Mouse (Mus musculus): ENCODE measurements around the gene Rbm46. TPM values are rescaled to one million over a fixed set of nuclear protein-coding genes. Genes with fewer than 3 reads are reported as not detected.

Rbm46 gene
- polyA plus RNA-seq (2016; fragmentation: Nextera tagmentation; extraction: Ambion mirVana): 6.0 and 6.4 TPM in 2 replicates

DNA sequence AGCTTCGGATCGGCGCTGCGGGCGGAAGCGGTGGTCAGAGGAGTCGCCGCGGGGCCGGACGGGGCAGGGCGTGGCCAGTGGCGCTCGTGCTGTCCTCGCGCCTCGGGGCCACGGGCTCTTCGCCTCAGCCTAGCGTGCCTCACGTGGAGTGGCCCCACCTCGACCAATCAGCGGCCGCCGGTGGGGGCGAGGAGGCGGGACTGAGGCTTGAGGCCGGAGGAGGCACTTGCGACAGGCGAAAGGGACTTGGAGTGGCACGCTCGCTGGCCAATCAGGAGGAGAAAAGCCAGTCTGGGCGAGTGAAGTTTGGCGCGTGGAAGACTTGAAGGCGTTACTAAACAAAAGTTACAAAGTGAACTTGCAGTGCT lies at the start of gene Rbm46:
TSS of gene Rbm46 (minus strand) at position 112 of the 368 bp plus-strand sequence.
- Histone ChIP-seq H3K4me2 (replicated peaks) (peak within 1 kb of the TSS; percentile 57), H3K27ac (no peak within 1 kb of the TSS), H3K9me3 (no peaks in the 10 kb centered on the region), H3K36me3 (no peaks in the 10 kb centered on the region), H3K4me1 (no peaks in the 10 kb centered on the region), H3K4me3 (peak within 1 kb of the TSS; percentile 43), H3K27me3 (peaks cover 18% of the 10 kb centered on the region), H3K9ac (peak within 1 kb of the TSS; percentile 24; the same call in 1 of the 2 replicates)
- WGBS: 18% methylated on average over 36 of the region's 36 CpGs
- peak; percentile 92 for ATAC-seq (ENCODE audit: insufficient number of reproducible peaks, insufficient read depth, low FRiP score, low TSS enrichment)

DNA sequence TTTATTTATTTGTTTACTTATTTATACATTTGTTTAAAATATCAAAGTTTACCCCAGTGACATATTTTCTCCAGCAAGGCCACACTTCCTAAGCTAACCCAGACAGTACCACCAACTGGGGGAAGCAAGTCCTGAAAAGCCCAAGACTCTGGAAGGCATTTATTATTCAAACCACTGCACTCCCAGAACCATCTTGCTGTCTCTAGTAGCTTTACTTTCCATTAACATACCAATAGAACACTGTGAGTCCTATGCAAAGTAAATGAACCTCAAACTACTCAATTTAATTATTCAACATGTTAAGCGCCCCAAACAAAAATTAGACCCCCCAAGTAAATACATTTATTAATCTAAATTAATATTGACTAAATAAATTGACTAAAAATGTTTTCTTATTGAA lies 39.3 kb upstream of the Rbm46 start:
- 24% methylated on average over 1 of the region's 1 CpGs for WGBS
- H3K9me3 ChIP-seq: no peaks in the 10 kb centered on the region
- H3K9ac ChIP-seq: no peak overlapping the region
- no peak overlapping the region for H3K4me2 ChIP-seq (replicated peaks)
- H3K36me3 ChIP-seq: no peaks in the 10 kb centered on the region
- H3K4me3 ChIP-seq: no peak overlapping the region
- H3K4me1 ChIP-seq: no peaks in the 10 kb centered on the region
- no peak for ATAC-seq (ENCODE audit: insufficient number of reproducible peaks, insufficient read depth, low FRiP score, low TSS enrichment)
- no peaks in the 10 kb centered on the region for H3K27me3 ChIP-seq
- no peak overlapping the region for H3K27ac ChIP-seq

DNA sequence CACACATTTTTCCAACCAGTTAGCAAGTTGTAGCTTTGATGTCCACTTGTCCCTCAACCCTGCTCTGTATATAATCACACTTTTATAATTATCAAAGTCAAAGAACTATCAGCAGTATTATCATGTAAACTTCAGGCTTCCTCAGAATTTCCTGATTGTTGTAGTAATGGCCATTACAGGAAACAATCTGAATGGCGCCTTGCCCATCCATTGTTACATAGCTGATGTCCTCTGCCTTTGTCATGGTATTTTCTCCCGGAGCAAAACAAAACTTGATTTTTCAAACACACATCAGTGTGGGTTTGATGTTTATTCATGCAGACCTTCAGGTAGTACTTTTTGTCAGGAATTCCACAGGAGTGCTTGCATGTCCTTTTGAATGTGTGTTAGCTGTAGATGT lies 32.4 kb upstream of the Rbm46 start:
- H3K4me3 ChIP-seq: no peak overlapping the region
- H3K4me1 ChIP-seq: peaks cover 5% of the 10 kb centered on the region; the same call in 1 of the 2 replicates
- no peak for ATAC-seq (ENCODE audit: insufficient number of reproducible peaks, insufficient read depth, low FRiP score, low TSS enrichment)
- WGBS: 87% methylated on average over 2 of the region's 2 CpGs
- H3K4me2 ChIP-seq (replicated peaks): no peak overlapping the region
- no peak overlapping the region for H3K27ac ChIP-seq
- no peak overlapping the region for H3K9ac ChIP-seq
- H3K36me3 ChIP-seq: no peaks in the 10 kb centered on the region
- H3K9me3 ChIP-seq: peaks cover 3% of the 10 kb centered on the region; the same call in 1 of the 2 replicates
- H3K27me3 ChIP-seq: peaks cover 23% of the 10 kb centered on the region

DNA sequence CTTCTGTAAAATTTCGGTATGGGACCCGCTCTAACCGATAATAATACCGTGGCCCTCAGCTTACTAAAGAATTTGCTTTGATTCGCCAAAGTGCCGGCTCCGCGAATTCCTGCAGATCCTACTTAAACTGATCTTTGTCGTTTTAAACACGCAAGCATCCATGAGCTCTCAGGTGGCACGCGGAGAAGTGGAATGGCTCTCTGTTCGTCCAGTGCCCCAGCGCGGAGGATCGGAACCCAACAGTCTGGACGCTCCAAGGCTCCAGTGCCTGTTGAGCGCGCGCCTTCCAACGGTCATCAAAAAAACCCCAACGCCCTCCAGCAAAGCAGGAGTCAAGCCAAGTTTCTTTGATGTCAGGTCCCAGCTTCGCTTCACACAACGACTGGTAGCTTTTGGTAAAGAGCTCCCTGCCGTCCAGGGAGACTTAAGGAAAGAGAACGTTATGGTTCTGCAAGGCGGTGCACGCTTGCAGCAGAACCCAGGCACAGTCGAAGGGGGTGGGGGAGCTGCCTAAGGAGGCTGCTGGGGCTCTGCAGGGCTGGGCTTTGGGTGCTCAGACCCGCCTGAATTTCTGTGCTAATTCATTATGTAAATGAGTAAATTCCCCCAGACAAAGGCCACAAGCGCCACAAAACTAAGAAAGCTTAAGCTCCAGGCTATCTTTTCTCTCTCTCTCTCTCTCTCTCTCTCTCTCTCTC lies 28.1 kb upstream of the Rbm46 start:
- H3K4me2 ChIP-seq (replicated peaks): peak overlapping the region; percentile 75
- no peaks in the 10 kb centered on the region for H3K36me3 ChIP-seq
- peaks cover 3% of the 10 kb centered on the region; the same call in 1 of the 2 replicates for H3K9me3 ChIP-seq
- no peak for ATAC-seq (ENCODE audit: insufficient number of reproducible peaks, insufficient read depth, low FRiP score, low TSS enrichment)
- WGBS: under 1% methylated on average over 31 of the region's 31 CpGs
- no peak overlapping the region for H3K27ac ChIP-seq
- H3K9ac ChIP-seq: no peak overlapping the region
- peak overlapping the region; percentile 43 for H3K4me3 ChIP-seq
- H3K27me3 ChIP-seq: peaks cover 34% of the 10 kb centered on the region
- peaks cover 7% of the 10 kb centered on the region; the same call in 1 of the 2 replicates for H3K4me1 ChIP-seq

DNA sequence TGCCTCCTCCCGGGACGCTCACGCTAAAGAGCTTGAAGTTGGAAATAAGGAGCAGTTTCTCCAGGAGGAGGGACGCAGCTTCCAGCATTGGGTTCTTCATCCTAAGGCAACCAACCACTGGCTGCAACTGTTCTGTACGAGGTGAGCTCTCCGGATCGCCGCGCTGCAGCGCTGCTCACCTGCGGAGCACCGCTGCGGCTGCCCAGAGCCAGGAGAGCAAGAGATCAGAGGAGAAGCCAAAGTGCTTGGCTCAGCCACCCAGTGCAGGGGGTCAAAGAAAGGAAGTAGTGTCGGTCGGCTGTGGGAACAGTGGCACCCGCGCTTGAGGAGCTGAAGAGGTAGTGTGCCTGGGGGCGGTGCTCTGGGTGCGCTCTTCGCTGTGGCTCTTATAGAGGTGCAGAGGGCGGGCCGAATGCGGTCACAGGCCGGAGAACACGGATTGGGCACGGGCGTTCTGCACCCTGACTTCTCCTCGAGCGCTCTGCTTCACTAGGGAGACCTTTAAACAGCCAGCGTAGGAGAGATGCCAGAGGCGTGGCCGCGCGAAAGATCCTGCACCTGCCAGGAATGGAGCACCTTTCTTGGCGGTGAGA lies 27.4 kb upstream of the Rbm46 start, which contains the start of gene Lrat:
TSS of gene Lrat (minus strand) at position 361 of the 593 bp plus-strand sequence.
- H3K9me3 ChIP-seq: peaks cover 3% of the 10 kb centered on the region; the same call in 1 of the 2 replicates
- H3K4me3 ChIP-seq: peak within 1 kb of the TSS; percentile 43
- peak within 1 kb of the TSS; percentile 75 for H3K4me2 ChIP-seq (replicated peaks)
- H3K27ac ChIP-seq: no peak within 1 kb of the TSS
- ATAC-seq (ENCODE audit: insufficient number of reproducible peaks, insufficient read depth, low FRiP score, low TSS enrichment): no peak; the same call in 1 of the 2 replicates
- 2% methylated on average over 35 of the region's 35 CpGs for WGBS
- H3K27me3 ChIP-seq: peaks cover 34% of the 10 kb centered on the region
- no peak within 1 kb of the TSS for H3K9ac ChIP-seq
- peaks cover 7% of the 10 kb centered on the region; the same call in 1 of the 2 replicates for H3K4me1 ChIP-seq
- H3K36me3 ChIP-seq: no peaks in the 10 kb centered on the region

DNA sequence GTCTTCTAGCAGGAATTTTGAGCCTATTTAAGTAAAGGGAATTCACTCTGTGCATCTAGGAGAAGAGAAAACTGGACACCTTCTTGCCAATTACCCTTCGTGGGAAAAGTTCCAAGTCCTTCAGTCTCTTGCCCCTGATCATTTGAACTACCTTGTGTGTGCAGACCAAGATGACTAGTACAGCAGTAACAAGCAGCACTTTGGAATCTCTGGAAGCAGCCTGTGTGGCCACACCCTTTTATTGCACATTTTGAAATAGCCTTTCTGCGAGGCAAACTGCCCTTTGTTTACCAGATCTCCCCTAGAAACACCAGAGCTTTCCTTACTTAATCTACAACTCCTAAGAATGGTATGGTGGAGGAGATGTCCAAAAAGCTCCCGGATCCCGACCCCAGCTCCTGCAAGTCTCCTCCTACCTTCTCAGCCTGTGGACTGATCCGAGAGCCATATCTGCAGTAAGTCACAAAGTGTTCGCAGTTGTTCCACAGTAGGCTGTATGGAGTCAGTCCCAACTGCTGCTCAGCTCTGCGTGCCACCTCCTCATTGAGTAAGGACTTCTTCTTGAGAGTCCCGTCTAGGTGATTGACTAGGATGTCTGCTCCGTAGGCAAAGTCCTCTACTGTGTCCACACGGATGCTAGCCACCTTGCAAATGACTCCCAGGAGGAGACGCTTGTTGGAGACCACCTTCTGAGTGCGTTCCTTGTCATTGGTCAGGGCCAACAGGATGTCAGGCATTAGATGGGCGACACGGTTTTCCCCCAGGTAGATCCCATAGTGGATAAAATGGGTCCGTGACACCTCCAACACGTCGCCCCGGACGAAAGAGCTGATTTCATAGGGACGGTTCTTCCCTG lies 26.7 kb upstream of the Rbm46 start:
- Histone ChIP-seq H3K27me3 (peaks cover 34% of the 10 kb centered on the region), H3K4me1 (peaks cover 7% of the 10 kb centered on the region; the same call in 1 of the 2 replicates), H3K4me2 (replicated peaks) (peak overlapping the region; percentile 75), H3K27ac (no peak overlapping the region), H3K4me3 (peak overlapping the region; percentile 43), H3K9ac (no peak overlapping the region), H3K36me3 (no peaks in the 10 kb centered on the region), H3K9me3 (peaks cover 3% of the 10 kb centered on the region; the same call in 1 of the 2 replicates)
- no peak for ATAC-seq (ENCODE audit: insufficient number of reproducible peaks, insufficient read depth, low FRiP score, low TSS enrichment)
- 26% methylated on average over 20 of the region's 20 CpGs for WGBS

DNA sequence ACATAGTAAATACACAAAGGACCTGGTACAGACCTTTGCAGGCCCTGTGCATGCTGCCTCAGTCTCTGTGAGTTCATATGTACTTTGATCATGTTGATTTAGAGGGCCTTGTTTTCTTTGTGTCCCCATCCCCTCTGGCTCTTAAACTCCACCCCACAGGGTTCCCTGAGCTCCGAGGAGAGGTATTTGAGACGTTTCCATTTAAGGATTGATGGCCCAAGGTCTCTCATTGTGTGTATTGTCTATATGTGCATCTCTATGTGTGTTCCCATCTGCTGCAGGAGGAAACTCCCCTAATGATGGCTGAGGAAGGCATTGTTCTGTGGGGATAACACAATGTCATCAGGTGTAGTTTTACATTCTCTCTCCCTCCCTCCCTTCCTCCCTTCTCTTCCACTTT lies 12.6 kb upstream of the Rbm46 start:
- ATAC-seq (ENCODE audit: insufficient number of reproducible peaks, insufficient read depth, low FRiP score, low TSS enrichment): no peak
- H3K4me2 ChIP-seq (replicated peaks): no peak overlapping the region
- WGBS: 15% methylated on average over 2 of the region's 2 CpGs

DNA sequence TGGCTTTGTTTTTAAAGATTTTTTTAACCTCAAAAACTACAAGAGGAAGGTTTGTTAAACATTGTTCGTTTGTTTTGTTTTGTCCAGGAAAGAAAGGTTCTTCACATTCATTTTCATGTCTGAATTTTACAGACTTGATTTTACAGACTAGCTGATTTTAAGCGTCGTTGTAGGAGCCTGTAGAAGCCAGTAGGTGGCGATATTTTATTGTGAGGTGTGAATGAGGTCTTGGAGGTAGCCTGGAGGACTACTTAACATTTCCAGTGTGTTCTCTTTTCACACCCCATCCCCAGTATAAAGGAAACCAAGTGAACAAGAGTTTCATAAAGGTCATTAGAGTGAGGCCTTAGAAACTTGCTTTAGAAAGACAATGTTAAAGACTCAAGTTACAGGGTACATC lies 975 bp upstream of the Rbm46 start:
- Histone ChIP-seq H3K4me1 (no peaks in the 10 kb centered on the region), H3K9ac (no peak overlapping the region), H3K9me3 (no peaks in the 10 kb centered on the region), H3K36me3 (no peaks in the 10 kb centered on the region), H3K4me2 (replicated peaks) (no peak overlapping the region), H3K4me3 (no peak overlapping the region), H3K27ac (no peak overlapping the region), H3K27me3 (peaks cover 18% of the 10 kb centered on the region)
- no peak for ATAC-seq (ENCODE audit: insufficient number of reproducible peaks, insufficient read depth, low FRiP score, low TSS enrichment)
- 6% methylated on average over 4 of the region's 4 CpGs for WGBS

More for the DNA sequence above, 12.6 kb upstream of the Rbm46 start:
- no peaks in the 10 kb centered on the region for H3K9me3 ChIP-seq
- H3K27ac ChIP-seq: no peak overlapping the region
- no peak overlapping the region for H3K9ac ChIP-seq
- no peaks in the 10 kb centered on the region for H3K36me3 ChIP-seq
- no peaks in the 10 kb centered on the region for H3K27me3 ChIP-seq
- no peaks in the 10 kb centered on the region for H3K4me1 ChIP-seq
- no peak overlapping the region for H3K4me3 ChIP-seq

DNA sequence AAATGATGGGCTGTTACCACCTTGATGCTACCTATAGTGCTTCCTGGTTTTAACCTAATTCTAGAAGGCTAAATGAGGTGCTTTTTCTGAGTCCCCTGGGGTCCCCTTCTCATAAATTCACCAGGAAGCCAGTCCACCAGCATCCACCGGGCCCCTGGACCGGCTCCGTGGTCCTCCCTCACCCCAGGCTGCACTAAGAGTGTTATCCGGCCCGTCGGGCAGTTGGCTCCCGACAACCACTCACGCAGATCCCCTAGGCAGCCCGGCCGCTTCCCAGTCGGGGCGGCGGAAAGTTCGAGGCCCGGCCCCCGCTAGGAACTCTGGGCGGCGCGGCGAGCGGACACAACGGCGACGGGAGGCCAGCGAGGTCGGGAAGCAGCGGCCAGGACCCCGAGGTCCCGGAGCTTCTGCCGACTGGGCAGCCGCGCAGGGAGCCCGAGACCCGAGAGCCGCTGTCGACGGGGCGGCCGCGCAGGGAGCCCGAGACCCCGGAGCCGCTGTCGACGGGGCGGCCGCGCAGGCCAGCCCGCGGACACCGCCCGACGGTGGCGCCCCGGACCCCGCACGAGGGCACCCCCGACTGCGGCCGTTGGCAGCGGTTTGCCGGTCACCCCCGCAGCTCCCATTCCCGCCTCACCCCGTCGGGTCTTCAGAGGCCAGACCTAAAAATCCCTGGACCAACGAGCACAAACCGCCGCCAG lies 462 bp downstream of the Rbm46 start:
- H3K27ac ChIP-seq: no peak overlapping the region
- 24% methylated on average over 52 of the region's 69 CpGs for WGBS
- H3K27me3 ChIP-seq: peaks cover 18% of the 10 kb centered on the region
- 0 out of 2 replicates have a peak, but pooled peaks have one; percentile 55 for ATAC-seq (ENCODE audit: insufficient number of reproducible peaks, insufficient read depth, low FRiP score, low TSS enrichment)
- H3K9ac ChIP-seq: peak overlapping the region; percentile 24; the same call in 1 of the 2 replicates
- H3K36me3 ChIP-seq: no peaks in the 10 kb centered on the region
- no peaks in the 10 kb centered on the region for H3K4me1 ChIP-seq
- H3K4me2 ChIP-seq (replicated peaks): peak overlapping the region; percentile 57
- peak overlapping the region; percentile 43 for H3K4me3 ChIP-seq
- H3K9me3 ChIP-seq: no peaks in the 10 kb centered on the region

DNA sequence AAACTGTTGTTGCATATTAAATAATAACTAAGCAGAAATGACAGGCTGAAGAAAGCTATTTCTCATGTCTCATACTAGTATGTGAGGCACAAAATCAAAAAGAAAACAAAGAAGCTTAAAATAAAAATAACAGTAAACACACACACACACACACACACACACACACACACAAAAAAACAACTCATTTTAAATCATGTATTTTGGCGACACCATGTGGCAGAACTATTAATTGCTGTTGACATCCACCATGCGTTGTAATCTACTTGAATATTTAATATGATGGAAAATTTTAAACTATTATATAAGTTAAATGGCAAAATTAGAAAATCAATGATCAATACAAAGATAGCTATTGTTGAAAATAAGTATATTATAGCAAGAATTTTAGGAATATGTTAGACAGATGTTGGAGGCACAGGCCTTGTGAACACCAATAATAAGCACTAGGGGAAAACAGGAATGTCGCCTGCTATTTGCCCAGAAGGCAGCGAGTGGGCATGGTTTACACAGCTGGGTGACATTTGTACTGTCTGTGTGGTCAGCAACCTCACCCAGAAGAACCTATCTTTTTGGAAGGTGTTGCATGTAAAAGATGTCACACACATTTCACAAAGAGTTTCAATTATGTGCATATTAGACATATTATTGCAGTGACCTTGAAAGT lies 18.7 kb downstream of the Rbm46 start:
- no peak overlapping the region for H3K9ac ChIP-seq
- H3K4me3 ChIP-seq: no peak overlapping the region
- no peaks in the 10 kb centered on the region for H3K27me3 ChIP-seq
- 12% methylated on average over 4 of the region's 4 CpGs for WGBS
- H3K36me3 ChIP-seq: no peaks in the 10 kb centered on the region
- no peaks in the 10 kb centered on the region for H3K9me3 ChIP-seq
- no peaks in the 10 kb centered on the region for H3K4me1 ChIP-seq
- no peak overlapping the region for H3K4me2 ChIP-seq (replicated peaks)
- no peak for ATAC-seq (ENCODE audit: insufficient number of reproducible peaks, insufficient read depth, low FRiP score, low TSS enrichment)
- H3K27ac ChIP-seq: no peak overlapping the region

All from embryonic facial prominence, embryonic 12.5 days (tissue).